Mouse (Mus musculus): ENCODE results near the gene Filip1. TPM values are rescaled to one million over a fixed set of nuclear protein-coding genes. Genes with fewer than 3 reads are reported as not detected.

Filip1 gene
- total and polyA plus RNA-seq, 3 experiments, result 0.71 to 1.5 (median 1.3) TPM

DNA sequence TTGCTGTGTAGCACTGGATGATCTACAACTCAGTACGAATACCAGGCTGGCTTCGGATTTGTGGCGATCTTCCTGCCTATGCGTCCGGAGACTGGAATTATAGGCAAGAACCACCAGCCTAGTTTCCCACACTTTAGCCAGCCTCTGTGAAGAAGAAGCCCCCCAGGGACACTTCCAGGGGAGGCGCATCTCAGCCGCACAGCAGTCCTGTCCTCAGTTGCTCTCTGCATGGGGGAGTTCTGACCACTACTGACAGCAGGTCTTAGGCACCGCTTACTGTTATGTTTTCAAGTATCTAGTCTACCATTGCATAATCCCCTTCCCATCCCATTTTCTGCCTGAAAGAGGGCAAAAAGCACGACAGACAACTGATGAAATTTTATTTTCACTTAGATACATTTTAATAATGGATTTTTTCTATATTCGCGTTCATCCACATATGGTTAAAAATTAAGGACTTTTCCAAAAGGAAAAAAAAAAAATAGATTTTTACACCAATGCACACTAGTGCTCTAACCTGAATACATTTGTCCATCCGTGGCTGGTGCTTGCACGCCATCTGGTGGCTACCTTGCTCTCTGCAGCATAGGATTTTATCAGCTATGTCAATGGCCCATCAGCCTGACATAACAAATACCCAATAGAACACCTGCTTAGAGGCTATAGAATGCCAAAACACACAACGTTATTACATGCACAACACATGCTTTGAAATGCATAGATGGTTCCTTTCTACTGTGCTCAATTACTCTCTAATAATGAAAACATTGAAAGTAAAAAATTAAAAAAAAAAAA is 10.1 kb downstream of the Filip1 start:
- no peak overlapping the region for H3K9ac ChIP-seq (ENCODE audit: insufficient read depth, low read depth)
- H3K36me3 ChIP-seq (replicated peaks in 1 of 2; ENCODE audit: control insufficient read depth in 1 of 2, insufficient read depth in 1 of 2, low read length in 1 of 2), result no peaks in the 10 kb centered on the region
- H3K27me3 ChIP-seq (replicated peaks), result no peaks in the 10 kb centered on the region
- dilution Hi-C loops (cut with MboI; ENCODE audit: extremely low pct_ligation_motif_present, extremely low pct_unique_long_range_greater_than_20kb, low sequenced_read_pairs), result no loop called here
- no peak overlapping the region for H3K4me2 ChIP-seq (ENCODE audit: insufficient read depth, low read depth, poor library complexity, severe bottlenecking)
- TF ChIP-seq CHD1 (IDR thresholded peaks at IDR 0.05; ENCODE audit: low read depth, low read length), result no peak
- no peak for TF ChIP-seq EP300 (IDR thresholded peaks at IDR 0.05; ENCODE audit: low read length)
- TF ChIP-seq MAFK (IDR thresholded peaks at IDR 0.05; ENCODE audit: insufficient replicate concordance, low read length), result no peak
- TF ChIP-seq ZMIZ1 (IDR thresholded peaks at IDR 0.05; ENCODE audit: low read depth, low read length), result no peak
- TF ChIP-seq SMC3 (IDR thresholded peaks at IDR 0.05; ENCODE audit: low read depth, low read length), result peak; percentile 97
- no peak for TF ChIP-seq ZKSCAN1 (IDR thresholded peaks at IDR 0.05; ENCODE audit: borderline replicate concordance, low read depth, low read length)
- TF ChIP-seq UBTF (IDR thresholded peaks at IDR 0.05; ENCODE audit: low read depth, low read length), result no peak
- TF ChIP-seq E2F4 (IDR thresholded peaks at IDR 0.05; ENCODE audit: insufficient replicate concordance, low read depth, low read length), result no peak
- TF ChIP-seq TCF12 (IDR thresholded peaks at IDR 0.05; ENCODE audit: low read depth, low read length), result 0 out of 2 replicates have a peak, but pooled peaks have one; percentile 10
- peak; percentile 83 to 97 for TF ChIP-seq CTCF (conservative IDR thresholded peaks at IDR 0.05 in 1 of 2, IDR thresholded peaks at IDR 0.05 in 1 of 2; ENCODE audit: low read depth in 2 of 2, low read length in 2 of 2)
- TF ChIP-seq ZC3H11A (IDR thresholded peaks at IDR 0.05; ENCODE audit: low read depth, low read length), result peak; percentile 86
- no peak for TF ChIP-seq POLR2A (IDR thresholded peaks at IDR 0.05; ENCODE audit: low read depth, low read length)
- no peak for TF ChIP-seq MAX (IDR thresholded peaks at IDR 0.05; ENCODE audit: low read length)
- TF ChIP-seq TBP (conservative IDR thresholded peaks at IDR 0.05; ENCODE audit: low read depth, low read length), result no peak
- no peak; the same call in none of the 2 replicates for TF ChIP-seq RAD21 (IDR thresholded peaks at IDR 0.05; ENCODE audit: low read depth, low read length)
- TF ChIP-seq MEF2A (IDR thresholded peaks at IDR 0.05; ENCODE audit: borderline replicate concordance, low read depth, low read length), result no peak
- TF ChIP-seq IRF4 (IDR thresholded peaks at IDR 0.05; ENCODE audit: low read depth, low read length), result no peak
- TF ChIP-seq NRF1 (IDR thresholded peaks at IDR 0.05; ENCODE audit: low read depth, low read length), result no peak
- no peak for TF ChIP-seq SIN3A (IDR thresholded peaks at IDR 0.05; ENCODE audit: low read length)
- TF ChIP-seq MAZ (IDR thresholded peaks at IDR 0.05; ENCODE audit: low read depth, low read length), result no peak
- TF ChIP-seq NELFE (IDR thresholded peaks at IDR 0.05; ENCODE audit: low read depth, low read length), result no peak
- no peak for TF ChIP-seq ETS1 (conservative IDR thresholded peaks at IDR 0.05; ENCODE audit: low read depth, low read length)
- TF ChIP-seq ZNF384 (IDR thresholded peaks at IDR 0.05; ENCODE audit: low read depth, low read length), result peak; percentile 76
- no peak for TF ChIP-seq HCFC1 (IDR thresholded peaks at IDR 0.05; ENCODE audit: low read depth, low read length)
- TF ChIP-seq USF1 (IDR thresholded peaks at IDR 0.05; ENCODE audit: low read depth, low read length), result no peak
- TF ChIP-seq BHLHE40 (IDR thresholded peaks at IDR 0.05; ENCODE audit: low read depth, low read length), result no peak
- TF ChIP-seq POLR2AphosphoS2 (IDR thresholded peaks at IDR 0.05; ENCODE audit: low read depth, low read length), result no peak
- in situ Hi-C loops (cut with MboI; ENCODE audit: low pct_ligation_motif_present, low pct_unique_long_range_greater_than_20kb, low sequenced_read_pairs), result loop anchor here (10.0 kb wide), 1 partner anchor 198 kb away; no protein-coding TSS in a partner anchor
- no peak overlapping the region for H3K27ac ChIP-seq (ENCODE audit: insufficient read depth, low read depth)
- H3K4me1 ChIP-seq (ENCODE audit: control insufficient read depth in 1 of 2, insufficient read depth in 2 of 2), result no peaks in the 10 kb centered on the region
- DNase-seq (ENCODE audit: extremely low read depth), result peak; percentile 68
- H3K4me3 ChIP-seq (replicated peaks in 1 of 3; ENCODE audit: low read depth in 2 of 3, low read length in 2 of 3, poor library complexity in 1 of 3), result no peak overlapping the region
- no peaks in the 10 kb centered on the region for H3K79me2 ChIP-seq (replicated peaks; ENCODE audit: control insufficient read depth, extremely low read depth, insufficient read depth, poor library complexity, severe bottlenecking)
- no peaks in the 10 kb centered on the region for H3K9me3 ChIP-seq (replicated peaks; ENCODE audit: low read length)

Data from CH12.LX (cell line).